In the genomic region with DNA sequence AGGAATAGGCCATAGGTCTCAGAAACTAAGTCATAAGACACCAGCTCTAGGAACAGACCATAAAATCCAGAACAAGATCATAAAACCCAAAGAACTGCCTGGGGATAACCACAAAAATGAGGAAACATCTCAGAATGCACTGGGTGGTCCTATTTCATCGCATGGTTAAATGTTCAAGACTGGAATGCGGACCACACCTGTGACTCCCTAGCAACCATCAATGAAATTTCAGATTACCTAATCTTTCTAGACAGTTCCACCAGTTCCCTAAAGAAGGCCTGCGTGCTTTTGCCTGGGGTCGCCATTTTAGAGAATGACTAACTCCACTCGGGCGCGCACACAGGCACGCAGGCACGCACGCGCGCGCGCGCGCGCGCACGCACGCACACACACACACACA, we compare ENCODE assay signal across 24 mouse cellular contexts.
"Had no signal": no experiment of that assay in that cellular context is flagged by ENCODE, and none has a peak within 500 bp of the region (broad histone marks: within the 10 kb centered on the region; RNA-seq: fewer than 3 reads in every experiment).

No protein-coding gene starts in this region.

- DNase-seq: kidney, adult 8-10 months; kidney, postnatal 10 days; kidney, postnatal 36 days; liver; lung, adult 18-20 months; lung, postnatal 10 days; lung, postnatal 36 days; midbrain, embryonic 14.5 days; retina, postnatal 1 day; right cerebral cortex, postnatal 25 days; spleen, adult 18-20 months; thymus, adult 2 months; thymus, postnatal 14 days; thymus, postnatal 4 days had no signal

- H3K27me3 ChIP-seq: kidney, embryonic 15.5 days; limb, embryonic 13.5 days; liver, embryonic 12.5 days; liver, embryonic 15.5 days; lung, embryonic 15.5 days; megakaryocyte, embryonic 14.5 days; neural tube, embryonic 13.5 days; stomach, embryonic 15.5 days had no signal

- H3K36me3 ChIP-seq: kidney, embryonic 15.5 days; limb, embryonic 13.5 days; liver, embryonic 12.5 days; liver, embryonic 15.5 days; lung, embryonic 15.5 days; stomach, embryonic 15.5 days had no signal

- H3K4me3 ChIP-seq: kidney, embryonic 15.5 days; limb, embryonic 10.5 days; limb, embryonic 13.5 days; liver, embryonic 12.5 days; liver, embryonic 15.5 days; lung, embryonic 15.5 days; megakaryocyte, embryonic 14.5 days; myocyte; neural tube, embryonic 13.5 days; stomach, embryonic 15.5 days had no signal

- H3K4me1 ChIP-seq: kidney, embryonic 15.5 days; limb, embryonic 10.5 days; limb, embryonic 13.5 days; liver, embryonic 12.5 days; liver, embryonic 15.5 days; lung, embryonic 15.5 days; megakaryocyte, embryonic 14.5 days; stomach, embryonic 15.5 days had no signal

- H3K9me3 ChIP-seq: kidney, embryonic 15.5 days; limb, embryonic 10.5 days; limb, embryonic 13.5 days; liver, embryonic 12.5 days; liver, embryonic 15.5 days; lung, embryonic 15.5 days; neural tube, embryonic 13.5 days; stomach, embryonic 15.5 days had no signal

- H3K27ac ChIP-seq: kidney, embryonic 15.5 days; limb, embryonic 10.5 days; limb, embryonic 13.5 days; liver, embryonic 12.5 days; liver, embryonic 15.5 days; lung, embryonic 15.5 days; neural tube, embryonic 13.5 days; stomach, embryonic 15.5 days had no signal
